Mouse (Mus musculus) kidney, adult 11 months (tissue): Measurements from ENCODE around the gene Cox14.
"Not testable (repeated sequence)": the region's sequence is repeated elsewhere in the genome, so short reads cannot be mapped to it uniquely, and the experiment has no call there.

Experiments
- DNase-seq: peaks from one replicate; pipeline ENCODE4 v3.0.0; 2022

The Cox14 gene

DNA sequence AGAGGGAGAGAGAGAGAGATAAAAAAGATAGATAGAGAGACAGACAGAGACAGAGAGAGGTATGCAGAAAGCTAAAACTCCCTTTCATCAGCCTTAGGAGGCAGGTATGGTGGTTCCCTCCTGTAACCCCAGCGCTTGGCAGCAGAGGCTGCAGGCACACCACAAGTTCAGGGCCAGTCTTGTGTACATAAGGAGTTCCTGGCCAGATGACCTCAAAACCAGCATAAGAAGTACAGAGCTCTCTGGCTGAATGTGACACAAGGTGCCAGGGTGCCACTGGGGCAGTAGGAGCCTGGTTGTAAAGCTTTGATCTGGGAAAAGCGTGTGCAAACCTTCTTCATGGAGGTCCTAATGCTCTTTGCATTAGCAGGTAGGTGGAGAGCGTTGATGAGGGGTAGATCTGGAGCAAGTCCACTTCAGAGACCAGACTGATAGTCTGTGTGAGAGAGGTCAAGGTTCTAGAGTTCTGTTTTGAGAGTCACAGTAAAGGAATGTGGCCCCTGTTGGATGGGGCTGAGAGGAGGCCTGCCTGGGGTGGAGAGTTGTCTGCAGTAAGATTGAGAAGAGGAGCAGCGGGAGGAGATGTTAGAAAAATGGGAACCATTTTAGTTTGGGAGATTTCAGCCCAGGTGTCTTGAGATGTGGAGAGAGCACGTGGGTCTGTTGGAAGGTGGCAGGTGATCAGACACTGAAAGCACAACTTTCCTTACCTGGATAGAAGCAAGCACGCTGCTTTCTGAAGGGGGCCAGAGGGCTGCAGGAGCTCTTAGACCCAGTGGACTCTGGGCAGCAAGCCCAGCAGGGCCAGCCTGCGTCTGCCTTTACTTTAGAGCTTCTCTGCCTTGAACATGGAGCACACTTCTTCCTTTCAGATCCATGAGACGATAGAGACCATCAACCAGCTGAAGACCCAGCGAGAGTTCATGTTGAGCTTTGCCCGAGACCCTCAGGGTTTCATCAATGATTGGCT is 14.9 kb upstream of the Cox14 start:
- no peak for DNase-seq

DNA sequence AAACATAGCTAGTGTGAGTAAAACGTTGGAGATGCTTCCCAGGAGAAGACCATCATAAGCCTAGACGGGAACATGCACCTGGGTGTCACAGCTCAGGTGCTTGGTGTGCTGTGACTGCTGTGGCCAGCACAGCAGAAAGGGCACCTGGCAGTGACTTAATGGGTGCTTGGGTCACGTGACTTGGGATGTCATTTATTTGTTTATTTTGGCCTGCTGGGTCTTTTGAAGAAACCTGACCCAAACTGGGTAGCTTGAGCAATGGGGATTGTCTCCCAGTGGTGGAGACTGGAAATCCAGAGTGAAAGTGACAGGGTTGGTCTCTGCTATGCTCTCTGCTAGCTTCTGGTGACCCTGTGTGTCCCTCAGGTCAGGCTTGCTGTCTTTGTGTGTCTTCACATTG is 13.9 kb upstream of the Cox14 start:
- no peak for DNase-seq

DNA sequence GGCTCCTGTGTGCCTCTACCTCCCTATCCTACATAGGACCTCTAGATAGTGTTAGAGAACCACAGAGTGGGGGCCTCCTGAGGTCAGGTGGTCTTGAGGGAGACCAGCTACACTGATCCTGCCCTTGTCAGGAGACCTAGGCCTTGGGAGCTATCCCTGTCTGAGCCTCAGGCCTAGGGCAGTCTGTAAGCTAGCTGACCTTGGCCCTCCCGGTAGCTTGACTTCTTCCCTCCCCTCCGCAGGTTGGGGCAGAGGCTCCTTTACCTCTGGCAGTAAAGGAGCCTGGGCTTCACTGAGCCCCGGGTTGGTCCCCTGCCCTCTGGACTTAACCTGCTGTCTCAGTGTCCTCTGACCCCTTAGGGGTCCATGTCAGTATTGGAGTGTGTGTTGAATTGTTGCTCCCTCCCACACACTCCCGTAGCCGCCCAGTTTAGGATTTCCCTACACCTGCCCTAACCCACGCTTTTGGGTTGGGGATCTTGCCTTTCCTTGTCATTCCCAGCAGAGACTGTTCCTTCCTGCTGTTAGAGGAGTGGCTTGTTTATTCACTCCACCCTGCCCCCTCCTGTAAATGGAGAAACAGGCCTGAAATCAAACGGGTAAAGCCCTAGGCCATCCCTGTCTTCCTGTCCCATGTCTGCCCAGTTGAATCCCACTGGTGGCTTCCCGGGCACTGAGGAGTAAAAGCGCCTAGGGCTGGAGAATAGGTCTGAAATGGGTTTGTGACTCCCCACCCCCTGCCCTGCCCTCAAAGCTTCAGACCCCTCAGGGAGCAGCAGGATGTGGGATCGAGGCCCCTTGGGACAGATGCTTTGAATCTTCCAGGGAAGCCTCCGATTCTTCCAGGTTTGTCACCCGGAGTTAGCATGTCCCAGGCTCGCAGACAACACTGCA is 12.5 kb upstream of the Cox14 start:
- DNase-seq, result no peak

GRCm38 (mm10) chr15:99713569-99713968 is 11.8 kb upstream of the Cox14 start:
- no peak for DNase-seq

DNA sequence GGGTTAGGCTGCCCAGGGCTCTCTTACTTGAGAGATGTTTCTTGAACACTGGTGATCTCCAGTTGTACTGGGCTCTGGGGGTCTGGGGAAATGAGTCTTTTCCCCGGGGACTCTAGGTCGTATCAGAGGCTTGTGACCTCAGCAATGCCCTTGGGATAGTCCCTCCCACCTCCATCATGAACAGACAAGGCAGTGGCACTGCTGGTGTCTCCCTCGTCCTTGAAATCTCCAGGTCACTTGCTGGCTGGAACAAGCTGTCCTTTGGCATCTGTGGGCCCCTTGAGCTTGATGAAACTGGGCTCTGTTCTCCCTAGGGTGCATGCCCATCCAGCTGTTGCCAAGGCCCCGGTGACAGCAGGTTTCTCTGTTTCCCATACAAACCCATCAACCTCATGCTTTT is 11.2 kb upstream of the Cox14 start:
- no peak for DNase-seq

GRCm38 (mm10) chr15:99714858-99715257 is 10.6 kb upstream of the Cox14 start:
- peak; percentile 78 for DNase-seq

- no peak for DNase-seq
Measured at GRCm38 (mm10) chr15:99715361-99715865, 10.0 kb upstream of the Cox14 start.

DNA sequence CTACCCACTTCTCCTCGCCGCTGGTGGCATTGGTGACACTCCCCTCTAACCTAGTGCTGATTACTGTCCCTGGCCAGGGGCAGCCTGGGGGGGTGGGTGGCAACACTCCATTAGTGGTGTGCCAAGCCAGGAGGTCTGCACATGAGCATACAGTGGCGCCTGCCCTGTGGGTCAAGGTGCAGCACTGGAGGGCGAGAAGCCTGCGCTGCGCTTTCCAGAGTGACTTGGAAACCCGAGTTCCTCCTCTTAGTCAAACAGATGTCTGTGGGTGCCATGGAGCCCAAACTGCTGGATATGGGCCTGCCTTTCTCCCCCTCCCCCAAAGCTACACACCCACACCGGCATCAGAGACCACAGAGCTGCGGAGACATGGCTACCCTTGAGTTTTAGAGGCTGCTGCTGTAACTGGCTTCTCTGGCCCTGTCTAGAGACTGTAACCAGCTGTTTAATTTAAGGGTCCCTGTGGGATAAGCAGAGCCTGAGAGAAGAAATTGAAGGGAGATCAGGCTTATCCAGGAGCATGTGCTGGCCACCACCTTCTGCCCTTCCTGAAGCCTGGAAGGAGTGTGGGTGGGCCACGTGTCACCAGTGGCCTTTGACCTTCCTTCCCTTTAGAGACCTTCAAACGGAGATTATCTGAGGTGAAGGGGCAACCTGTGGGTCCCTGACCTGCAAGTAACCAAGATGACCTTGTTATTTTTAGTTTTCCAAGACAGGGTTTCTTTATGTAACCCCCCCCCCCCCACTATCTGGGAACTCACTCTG is 9.3 kb upstream of the Cox14 start:
- DNase-seq, result peak; percentile 81

DNA sequence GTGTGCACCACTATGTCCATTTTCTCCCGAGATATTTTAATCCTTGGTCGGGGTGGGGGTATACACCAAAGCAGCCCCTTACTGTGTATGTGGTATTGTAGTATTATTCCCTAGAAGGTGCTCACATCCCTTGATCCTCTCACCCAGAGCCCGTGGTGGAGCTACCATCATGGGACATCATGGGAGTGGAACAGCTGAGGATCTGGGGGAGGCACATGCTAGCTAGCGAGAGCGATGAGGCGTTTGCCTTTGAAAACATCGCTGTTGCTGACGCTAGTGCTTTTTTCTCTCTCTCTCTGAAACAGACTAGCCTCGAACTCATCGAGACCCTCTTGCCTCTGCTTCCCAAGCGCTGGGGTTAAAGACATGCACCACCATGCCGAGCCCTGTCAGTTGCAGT is 8.6 kb upstream of the Cox14 start:
- no peak for DNase-seq

DNA sequence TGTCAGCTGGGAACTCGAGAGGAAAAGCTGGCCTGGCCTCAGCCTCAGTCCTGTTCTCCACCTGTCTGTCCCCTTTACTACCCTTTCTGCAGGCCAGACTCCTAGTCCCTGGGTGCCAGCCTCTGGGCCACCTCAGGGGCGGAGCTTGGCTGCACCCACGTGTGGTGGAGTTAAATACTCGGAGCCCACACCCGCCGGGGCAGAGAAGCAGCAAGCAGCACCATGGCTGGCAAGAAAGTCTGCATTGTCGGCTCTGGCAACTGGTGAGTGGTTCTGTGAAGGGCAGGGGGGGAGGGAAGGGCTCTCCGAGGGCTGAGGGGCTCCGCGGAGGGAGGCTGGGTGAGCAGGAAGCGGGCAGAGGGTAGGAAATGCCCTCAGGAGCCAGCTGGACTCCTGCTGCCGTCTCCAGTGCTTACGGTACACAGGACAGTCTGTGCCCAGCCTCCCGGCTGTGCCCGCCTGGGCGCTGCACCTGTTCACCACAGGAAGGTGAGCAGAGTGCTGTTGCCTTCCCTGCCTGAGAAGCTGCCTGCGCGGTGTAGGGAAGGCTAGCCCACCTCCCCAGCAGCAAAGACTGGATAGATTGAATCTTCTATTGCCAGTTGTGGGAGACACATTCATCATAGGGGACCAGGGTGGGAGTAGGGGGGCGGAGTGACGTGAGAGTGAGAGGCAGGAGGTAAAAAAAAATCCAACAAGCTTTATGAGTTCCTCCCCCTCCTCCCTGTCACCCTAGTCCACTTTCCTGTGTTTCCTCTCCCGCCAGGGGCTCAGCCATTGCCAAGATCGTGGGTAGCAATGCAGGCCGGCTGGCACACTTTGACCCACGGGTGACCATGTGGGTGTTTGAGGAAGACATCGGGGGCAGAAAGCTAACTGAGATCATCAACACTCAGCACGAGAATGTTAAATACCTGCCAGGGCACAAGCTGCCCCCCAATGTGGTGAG is 7.8 kb upstream of the Cox14 start, which contains the start of gene Gpd1:
Gene Gpd1, plus strand, starts transcription at position 130 of the 949 bp plus-strand sequence.
- DNase-seq, result peak; percentile 86

DNA sequence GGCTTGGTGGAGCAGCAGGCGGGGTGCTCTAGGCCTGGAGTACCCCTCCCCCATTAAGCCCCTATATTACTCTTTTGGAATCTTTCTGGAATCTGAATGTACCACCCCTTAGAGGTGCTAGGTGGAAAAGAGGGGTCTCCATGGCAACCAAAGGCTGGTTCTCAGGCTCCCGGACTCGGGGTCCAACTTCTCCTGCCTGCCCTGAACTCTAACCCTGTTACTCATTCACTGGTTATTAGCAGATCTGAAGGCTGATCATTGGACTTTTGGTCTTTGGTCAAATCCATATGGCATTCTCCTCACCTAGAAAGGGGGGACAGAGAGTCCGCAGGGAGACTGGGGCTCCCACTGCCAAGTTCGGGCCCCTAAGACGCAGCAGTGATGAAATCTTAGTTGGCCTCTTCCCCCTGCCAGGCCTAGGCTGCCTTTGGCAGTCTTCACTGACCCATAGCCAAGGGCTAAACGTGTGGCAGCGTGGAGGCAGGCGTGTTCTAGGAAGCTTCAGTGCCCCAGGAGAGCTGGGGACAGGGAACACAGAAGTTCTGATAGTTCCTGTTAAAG is 6.9 kb upstream of the Cox14 start:
- DNase-seq, result peak; percentile 85

- no peak for DNase-seq
Measured at GRCm38 (mm10) chr15:99719865-99720264, 5.6 kb upstream of the Cox14 start.

DNA sequence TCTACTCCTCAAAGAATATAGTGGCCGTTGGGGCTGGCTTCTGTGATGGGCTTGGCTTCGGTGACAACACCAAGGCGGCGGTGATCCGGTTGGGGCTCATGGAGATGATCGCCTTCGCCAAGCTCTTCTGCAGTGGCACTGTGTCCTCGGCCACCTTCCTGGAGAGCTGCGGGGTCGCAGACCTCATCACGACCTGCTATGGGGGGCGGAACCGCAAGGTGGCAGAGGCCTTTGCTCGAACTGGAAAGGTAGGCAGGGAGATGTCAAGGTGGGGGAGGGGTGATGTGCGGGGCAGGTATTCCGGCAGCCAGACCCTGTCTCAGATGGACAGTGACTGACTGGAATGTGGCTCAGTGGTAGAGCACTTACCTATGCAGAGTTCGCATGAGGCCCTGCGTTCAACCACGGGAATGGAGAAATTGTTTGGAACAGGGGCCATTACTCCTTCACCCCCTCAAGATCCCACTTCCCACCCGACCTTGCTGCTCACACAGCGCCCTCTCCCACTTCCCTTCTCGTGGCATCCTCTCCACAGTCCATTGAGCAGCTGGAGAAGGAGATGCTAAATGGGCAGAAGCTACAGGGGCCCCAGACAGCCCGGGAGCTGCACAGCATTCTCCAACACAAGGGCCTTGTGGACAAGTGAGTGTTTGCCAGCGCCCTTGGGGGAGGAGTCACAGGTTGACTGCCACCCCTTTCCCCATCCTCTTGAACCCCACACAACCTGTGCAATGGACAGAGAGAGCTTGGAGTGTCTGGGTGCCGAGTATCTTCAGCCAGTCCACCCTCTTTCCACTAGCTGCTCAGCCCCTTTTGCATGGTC is 3.3 kb upstream of the Cox14 start:
- no peak for DNase-seq

GRCm38 (mm10) chr15:99723120-99723514 is 2.3 kb upstream of the Cox14 start:
- no peak for DNase-seq

- peak; percentile 78 for DNase-seq
Measured at GRCm38 (mm10) chr15:99723515-99724291, 1.7 kb upstream of the Cox14 start.

GRCm38 (mm10) chr15:99724292-99725021 is 961 bp upstream of the Cox14 start:
- peak; percentile 91 for DNase-seq

DNA sequence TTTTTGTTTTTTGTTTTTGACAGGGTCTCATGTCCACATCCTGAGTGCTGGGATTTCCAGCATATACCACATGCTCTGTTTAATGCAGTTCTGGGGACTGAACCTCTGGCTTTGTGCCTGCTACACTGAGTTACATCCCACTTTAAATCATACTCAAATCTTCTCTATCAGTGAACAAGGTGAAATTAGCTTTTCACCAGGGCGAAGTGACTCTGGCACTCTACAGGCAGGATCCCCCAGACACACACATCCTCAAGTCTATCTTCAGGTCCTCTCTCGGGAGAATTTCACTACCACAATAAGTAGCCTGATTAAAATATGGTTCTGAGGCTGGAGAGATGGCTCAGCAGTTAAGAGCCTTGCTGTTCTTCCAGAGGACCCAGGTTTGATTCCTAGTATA is 1.1 kb downstream of the Cox14 start:
- no peak for DNase-seq

DNA sequence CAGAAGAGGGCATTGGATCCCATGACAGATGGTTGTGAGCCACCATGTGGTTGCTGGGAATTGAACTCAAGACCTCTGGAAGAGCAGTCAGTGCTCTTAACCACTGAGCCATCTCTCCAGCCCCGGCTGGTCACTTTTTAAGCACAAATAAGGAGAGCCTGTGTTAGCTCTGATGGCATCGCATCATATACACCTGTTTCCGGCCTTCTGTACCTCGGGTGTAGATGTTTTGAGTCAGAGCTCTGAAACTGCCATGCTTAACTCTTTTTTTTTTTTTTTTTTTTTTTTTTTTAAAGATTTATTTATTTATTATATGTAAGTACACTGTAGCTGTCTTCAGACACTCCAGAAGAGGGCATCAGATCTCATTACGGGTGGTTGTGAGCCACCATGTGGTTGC is 1.6 kb downstream of the Cox14 start:
- DNase-seq, result not testable (repeated sequence)

DNA sequence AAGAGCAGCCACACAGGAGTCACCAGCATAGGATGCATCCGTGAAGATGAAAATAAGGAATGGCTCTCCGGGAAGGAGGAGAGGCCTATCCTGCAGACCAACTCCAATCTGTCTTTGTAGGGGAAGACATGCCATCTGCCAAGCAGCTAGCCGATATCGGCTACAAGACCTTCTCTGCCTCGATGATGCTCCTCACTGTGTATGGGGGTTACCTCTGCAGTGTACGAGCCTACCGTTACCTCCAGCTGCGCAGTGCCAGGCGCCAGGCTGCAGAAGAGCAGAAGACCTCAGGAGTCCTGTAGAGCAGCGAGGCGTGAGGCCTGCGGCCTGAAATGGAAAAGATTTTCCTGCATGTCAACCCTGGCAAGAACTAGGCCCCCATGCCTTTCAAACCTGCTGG is 2.1 kb downstream of the Cox14 start:
- DNase-seq, result no peak
